Mouse (Mus musculus) heart, postnatal 10 days (tissue): ENCODE results near the gene Ptprg. TPM values are rescaled to one million over a fixed set of nuclear protein-coding genes. Genes with fewer than 3 reads are reported as not detected.
A peak's percentile ranks its signal among the peaks of the same experiment; 100 is the strongest.

Experiments used
- DNase-seq, 2 experiments: peaks; one replicate each; pipeline ENCODE4 v3.0.0; 2021
- intact Hi-C: fragments of 180-260 bp; cut with DNase I; formaldehyde crosslinking; loops from one replicate; pipeline ENCODE4 v1.15.1; 2025
- total RNA-seq, 2 experiments: library from RNA; stranded (reverse); gene quantifications; 2 replicates each; pipeline ENCODE4 v1.2.3; 2021

The Ptprg gene
- total RNA-seq, 2 experiments from 2014 or later, result 79.8 to 89.9 TPM

DNA sequence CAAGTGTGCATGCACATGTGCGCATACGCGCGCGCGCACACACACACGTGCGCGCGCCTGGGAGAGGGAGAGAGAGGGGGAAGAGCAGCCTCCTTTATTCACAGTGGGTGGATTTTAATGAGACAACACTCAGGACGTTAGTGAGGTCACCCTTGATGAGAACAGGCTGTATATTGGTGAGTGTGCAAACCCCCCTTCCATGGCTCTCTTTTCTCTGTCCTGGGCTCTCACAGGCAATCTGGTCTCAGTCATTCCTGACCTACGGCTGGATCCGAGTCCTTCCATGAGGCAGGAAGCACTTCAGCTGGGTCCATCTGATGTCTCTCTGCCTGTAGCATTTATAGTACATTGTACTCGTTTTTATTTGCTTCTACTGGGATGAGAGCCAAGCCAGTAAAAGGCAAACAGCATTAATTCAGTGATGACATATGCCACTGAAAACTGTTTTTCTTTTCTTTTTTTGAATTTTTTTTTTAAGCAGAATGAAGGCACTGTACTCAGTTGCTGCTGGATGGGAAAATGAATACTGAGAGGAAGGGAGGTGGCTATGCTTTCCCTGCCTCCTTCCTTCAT is 608.5 kb downstream of the Ptprg start:
- peak in 1 of 2 experiments; percentile 20 for DNase-seq
- intact Hi-C loops, result no loop called here

DNA sequence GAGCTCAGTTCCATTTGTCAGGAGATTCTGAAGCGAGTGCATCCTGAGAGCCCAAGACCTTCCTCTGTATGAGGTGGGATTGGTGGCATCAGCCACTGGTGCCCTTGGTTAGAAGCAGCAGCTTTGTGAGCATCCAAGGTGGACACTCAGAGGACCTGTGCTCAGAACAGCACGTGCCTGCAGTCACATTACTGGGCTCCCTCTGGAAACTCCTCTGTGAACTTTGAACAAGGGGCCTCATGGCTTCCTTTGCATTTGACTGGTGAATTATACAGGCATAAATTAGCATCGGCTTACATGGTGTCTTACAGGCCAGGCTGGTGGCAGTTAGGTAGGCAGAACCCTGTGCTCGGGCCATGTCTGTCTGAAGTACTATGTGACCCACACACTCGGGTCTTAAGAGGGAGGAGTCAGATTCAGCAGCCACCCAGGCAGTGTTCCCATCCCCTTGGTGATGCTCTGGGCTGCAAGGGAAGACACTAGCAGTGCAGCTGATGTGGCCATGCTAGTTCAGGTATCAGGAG is 609.1 kb downstream of the Ptprg start:
- intact Hi-C loops, result no loop called here
- DNase-seq, result no peak

DNA sequence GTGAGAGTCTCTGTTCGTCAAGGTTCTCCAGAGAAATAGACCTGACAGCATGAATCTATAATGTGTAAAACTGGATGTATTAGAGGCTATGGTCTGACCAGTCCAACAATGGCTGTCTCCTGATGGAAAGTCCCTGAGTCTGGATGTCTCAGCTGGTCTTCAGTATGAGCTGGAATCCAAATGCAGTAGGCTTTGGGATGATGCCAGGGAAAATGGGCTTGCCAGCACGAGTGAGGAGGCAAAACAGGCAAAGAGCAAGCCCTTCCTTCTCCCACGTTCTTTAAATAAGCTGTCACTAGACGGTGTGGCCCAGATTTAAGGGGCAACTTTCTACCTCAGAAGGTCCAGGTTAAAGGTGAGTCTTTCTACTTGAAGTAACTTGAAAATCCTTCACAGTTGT is 609.9 kb downstream of the Ptprg start:
- DNase-seq, result peak; percentile 20 to 25
- intact Hi-C loops, result no loop called here

DNA sequence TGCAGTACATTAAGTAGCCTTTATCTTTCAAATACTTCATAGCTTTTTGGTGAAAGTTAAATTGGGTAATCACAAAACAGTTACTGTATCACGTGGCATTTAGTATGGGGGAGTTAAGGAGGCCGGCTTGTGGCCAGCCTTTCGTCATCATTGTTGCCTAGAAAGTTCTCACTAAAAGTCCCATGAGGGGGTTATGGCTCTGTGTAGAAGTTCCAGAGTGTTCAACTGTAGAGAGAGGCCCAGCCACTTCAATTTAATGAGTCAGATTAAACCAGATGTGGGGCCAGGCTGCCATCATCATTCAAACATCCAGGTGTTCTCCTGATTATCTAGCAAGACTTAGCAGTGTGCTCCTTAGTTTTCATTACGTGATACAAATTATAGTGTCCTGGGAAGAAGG is 613.9 kb downstream of the Ptprg start:
- peak; percentile 18 for DNase-seq
- intact Hi-C loops, result no loop called here

DNA sequence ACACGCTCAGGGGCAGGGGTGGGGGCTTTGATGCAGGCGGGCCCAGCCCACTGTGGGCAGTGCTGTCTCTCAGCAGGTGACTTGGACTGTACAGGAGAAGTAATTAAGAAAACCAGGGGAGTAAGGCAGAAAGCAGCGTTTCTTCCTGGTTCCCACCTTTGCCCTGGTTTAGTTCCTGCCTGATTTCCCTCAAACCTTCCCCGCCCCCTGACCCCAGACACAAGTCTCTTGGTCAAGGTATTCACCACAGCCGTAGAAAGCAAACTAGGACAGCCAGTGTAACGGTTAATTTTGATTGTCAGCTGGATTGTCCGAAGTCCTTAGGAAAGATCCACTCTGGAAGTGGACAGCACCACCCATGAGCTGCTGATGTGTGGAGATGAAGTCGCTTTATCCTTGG is 614.3 kb downstream of the Ptprg start:
- intact Hi-C loops, result no loop called here

DNA sequence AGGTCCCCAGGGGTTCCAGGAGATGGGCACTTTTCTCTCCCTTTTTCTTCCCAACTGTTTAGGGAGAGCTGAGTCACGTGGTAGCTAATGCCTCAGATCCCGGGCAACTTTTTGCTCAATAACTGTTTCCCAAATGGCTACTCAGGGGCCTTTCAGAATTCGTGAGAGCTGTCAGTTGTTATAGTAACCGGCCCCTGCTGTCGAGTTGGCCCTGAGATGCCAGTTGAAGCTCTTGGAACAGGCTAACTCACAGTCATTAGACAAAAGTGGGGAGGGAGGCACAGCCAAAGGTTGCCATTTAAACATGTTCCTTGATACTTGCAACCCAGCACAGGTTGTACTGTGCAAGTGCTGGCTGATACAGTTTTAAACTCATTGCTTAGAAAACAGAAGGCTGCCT is 624.1 kb downstream of the Ptprg start:
- no peak for DNase-seq
- intact Hi-C loops, result no loop called here

More for the DNA sequence above, 614.3 kb downstream of the Ptprg start:
- no peak for DNase-seq

DNA sequence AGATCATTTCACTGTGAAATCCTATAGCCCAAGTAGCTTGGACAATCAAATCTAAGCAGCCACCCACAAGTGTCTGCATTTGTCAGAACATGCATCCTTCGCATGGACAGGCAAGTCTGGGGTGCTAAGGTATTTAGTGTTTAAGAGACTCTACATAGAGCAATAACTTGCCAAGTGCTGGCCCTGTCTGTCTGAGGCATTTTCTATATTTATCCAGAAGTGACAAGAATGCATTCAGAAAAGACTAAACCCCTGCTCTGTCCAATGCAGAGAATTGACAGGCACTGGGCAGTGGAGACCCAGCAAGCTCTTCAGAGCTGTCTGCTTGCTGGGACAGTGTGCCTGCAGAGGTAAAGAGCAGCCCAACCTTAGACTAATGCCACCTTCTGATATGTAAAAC is 625.3 kb downstream of the Ptprg start:
- intact Hi-C loops, result no loop called here

DNA sequence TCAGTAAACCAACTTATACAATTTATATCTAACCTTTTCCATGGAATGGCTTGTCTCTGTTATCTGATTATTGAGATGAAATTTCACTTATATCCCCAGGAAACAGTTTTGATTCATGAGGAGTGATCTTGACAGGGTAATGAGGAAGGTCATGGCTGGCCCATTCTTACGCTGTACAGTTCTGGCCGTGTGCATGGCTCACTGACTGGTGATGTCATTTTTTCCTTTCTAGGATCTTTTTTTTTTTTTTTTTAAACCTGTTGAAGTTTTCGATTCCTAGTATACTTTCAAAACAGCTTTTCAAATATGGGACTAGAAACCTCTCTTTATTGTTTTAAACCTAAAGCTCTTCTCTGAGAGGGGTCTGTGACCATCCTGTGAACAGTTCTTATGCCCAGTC is 626.8 kb downstream of the Ptprg start:
- DNase-seq, result no peak
- intact Hi-C loops, result no loop called here

More for the DNA sequence above, 625.3 kb downstream of the Ptprg start:
- DNase-seq, result no peak

DNA sequence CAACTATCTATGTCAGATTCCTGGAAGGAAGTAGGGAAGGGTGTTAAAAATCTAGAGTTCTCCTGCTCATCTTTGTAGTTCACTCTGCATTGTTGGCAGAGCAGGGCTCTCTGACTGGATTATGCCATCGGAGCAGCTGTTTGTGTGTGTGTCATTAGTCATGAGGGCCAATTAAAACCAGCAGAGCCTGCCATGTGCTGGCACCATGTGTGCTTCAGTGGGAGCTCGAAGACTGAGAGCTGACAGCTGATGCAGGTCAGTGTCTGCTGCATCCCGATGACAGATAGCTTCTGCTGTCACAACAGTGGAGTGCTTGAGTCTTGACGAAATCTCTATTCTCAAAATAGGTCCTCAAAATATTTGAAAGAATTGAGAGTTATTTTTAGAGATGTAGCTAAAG is 631.7 kb downstream of the Ptprg start:
- intact Hi-C loops, result no loop called here
- DNase-seq, result no peak

DNA sequence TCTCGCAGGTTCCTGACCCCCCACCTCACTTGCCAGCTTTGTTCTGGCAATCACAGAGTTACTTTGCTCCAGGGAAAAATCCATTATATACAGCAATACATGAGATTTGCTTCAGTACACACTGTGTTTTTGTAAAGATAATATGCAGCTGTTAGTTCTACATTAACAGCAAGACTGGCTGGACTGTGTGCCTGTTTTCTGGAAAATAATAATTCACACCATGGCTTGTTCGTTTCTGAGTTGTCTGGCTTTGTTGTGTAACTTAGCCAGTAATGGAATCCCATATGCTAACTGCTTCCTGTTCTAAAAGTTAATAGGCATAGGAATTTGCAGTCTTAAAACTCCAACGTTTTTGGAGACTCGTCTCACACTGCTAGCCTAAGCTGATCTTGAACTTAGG is 635.0 kb downstream of the Ptprg start:
- DNase-seq, result no peak
- intact Hi-C loops, result no loop called here

DNA sequence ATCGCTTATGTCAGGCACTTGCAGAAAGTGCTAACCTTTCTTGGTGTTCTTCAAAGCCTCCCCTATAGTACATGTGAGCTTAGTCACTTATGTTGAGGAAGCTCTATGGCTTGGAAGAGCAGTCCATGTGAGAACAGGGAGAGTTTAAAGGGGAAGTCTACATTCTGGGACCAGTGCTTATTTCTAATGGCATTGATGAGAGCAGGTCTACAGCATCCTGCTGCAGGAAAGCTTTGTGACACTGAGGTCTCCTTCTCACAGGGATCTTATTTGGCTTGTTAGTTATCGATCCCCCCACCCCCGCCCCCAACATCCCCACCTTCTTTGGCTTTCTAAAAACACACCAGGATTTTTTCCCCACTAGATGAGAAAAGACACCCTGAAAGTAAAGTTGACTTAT is 635.9 kb downstream of the Ptprg start:
- intact Hi-C loops, result no loop called here
- no peak for DNase-seq

DNA sequence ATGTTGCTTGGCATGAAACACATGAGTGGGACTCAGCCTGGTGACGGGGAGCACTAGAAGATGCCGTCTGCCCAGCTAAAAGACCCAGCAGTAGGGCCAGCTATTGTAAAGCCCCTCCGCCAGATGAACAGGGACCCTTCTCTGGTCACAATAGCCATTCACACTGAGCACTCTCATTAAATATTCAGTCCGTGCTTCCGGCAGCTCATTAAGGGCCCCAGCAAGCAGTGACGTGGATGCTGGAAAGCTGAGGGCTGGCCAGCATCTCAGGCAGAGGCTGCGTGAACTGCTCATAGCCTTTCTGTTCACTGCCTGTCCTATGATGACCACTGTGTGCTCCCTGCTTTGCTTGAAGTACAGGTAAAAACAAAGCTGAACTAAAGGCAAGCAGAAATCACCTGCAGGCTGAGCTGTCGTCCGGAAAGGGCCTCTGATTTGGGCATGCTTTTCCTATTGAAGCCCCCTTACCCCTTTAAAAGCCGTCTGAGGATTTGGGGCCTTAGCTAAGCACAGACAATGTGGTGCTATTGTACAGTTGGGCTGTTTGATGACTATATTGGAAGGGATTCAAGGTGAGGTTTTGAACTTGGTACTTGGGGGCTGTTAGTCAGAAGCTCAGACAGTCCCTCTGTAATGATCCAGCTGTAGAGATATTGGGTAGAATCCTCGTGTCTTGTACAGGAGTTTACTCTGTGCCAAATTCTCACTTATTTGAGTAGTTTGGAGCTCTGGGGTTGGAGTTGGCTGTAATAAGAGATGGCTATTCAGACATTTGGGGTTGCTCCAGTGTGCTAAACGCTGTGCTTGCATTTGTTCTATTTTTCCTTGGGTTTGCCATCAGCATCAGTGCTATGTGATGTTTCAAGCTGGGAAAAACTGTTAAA is 636.6 kb downstream of the Ptprg start:
- intact Hi-C loops, result no loop called here
- DNase-seq, result no peak

DNA sequence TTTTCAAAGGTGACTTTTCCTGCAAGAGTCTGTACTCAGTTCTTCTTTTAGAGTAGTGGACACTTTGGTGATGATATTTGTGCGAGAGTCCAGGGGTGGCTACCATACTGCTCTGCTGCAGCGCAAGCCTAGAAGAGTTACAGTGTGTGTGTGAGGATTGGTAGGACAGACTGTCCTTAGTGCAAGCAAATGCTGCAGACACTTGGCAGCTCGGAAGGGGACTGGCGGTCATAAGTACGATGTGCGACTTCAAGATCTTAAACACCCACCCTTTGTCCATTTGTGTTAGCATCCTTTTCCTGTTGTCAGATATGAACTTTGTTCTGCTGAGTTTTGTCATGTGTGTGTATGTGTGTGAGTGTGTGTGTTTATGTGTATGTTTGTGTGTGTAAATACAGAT is 637.7 kb downstream of the Ptprg start:
- no peak for DNase-seq
- intact Hi-C loops, result no loop called here

DNA sequence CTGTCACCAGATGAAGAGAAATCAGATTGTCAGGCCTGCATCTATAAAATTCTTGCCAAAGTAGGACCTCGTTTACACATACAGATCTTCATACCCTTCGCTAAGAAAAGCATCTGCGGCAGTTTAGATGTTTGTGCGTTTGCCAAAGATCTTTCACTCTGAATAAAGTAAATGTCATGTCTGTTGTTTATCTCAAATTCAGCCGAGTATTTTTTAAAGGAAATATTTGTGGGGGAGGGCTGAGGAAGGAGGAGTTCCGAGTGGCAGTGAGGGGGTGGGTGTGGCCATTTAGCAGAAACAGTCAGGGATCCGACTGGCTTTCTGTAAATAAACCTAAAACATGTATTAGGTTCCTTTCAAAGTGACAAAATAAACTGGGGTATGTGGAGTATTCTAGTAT is 645.4 kb downstream of the Ptprg start:
- intact Hi-C loops, result no loop called here
- peak in 1 of 2 experiments; percentile 4 for DNase-seq

DNA sequence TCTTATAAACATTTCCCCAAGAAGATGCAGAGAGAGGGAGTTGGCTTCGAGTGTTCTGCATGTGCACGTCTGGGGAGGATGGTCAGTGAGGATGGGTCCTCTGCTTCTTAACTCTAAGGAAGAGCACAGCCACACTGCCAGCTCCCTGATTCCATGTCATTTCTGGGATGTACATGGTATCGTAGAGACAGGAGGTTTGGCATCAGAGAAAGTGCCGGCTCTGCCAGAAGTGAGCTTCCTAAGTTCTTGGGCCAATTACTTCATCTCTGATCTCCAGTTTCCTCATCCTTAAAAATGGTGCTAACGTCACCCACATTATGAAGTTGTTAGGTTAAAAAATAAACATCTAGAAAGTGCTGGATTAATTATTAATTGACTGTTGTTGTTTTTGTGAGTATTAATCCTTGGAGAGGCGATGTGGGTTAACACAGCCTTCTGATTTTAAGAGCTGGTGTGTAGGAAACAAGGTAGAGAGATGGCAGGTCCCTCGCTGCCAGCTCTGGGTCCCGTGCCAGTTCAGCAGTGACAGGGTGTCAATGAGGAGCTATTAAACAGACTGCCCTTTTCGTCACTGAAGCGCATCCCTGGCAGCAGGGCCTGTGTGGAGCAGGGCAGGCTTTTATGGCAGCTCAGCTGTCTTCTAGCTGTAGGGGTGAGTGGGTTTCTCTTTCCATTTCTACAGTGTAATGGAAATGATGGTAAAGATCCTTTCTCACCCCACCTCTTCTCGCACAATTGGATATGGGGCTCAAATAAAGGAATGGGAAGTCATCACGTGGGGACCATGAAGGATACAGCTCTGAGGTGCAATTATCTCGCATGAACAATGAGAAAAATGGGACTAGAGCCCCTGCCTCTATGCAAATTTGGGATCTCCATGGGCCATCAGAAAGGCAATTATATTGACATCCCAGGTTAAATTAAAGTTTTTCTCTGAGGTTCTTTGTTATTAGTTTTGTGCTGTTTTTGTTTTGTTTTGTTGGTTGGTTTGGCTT is 646.9 kb downstream of the Ptprg start:
- intact Hi-C loops, result no loop called here
- DNase-seq, result peak in 1 of 2 experiments; percentile 34

DNA sequence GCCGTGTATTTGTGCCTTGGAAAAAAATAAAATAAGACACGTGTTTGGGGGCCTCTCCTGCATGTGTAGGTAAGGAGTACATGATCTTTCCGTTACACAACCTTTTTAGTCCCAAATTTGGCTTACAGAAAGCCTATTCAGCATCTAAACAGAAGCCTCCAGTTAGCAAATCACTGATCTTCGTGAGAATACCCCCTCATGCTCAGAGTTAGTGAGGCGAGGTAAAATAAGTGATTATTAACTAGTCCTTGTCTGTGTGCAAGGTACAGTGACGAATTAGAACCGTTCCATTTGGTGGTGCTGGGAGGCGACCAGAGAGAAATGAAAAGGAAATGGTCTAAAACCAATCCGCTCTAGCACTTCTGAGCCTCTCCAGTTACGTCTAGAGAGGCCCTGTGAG is 648.9 kb downstream of the Ptprg start:
- no peak for DNase-seq
- intact Hi-C loops, result no loop called here

DNA sequence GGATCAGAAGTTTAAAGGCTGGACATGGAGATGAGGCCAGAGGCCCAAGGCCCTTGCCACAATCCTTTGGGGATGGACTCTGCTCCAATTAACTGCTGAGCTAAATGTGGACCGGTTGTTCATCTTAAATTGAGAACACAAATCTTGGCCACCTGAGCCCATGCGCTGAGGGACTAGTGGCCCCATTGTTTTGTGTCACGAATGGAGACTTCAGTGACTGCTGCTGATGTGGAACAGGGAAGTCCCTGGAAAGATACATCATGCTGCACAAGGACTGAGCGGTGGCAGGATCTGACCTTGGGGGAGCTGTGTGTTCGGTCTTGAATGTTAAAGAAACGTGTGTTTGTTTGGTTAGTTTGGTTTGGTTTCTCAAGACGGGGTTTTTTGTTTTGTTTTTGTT is 649.7 kb downstream of the Ptprg start:
- intact Hi-C loops, result no loop called here
- DNase-seq, result no peak

DNA sequence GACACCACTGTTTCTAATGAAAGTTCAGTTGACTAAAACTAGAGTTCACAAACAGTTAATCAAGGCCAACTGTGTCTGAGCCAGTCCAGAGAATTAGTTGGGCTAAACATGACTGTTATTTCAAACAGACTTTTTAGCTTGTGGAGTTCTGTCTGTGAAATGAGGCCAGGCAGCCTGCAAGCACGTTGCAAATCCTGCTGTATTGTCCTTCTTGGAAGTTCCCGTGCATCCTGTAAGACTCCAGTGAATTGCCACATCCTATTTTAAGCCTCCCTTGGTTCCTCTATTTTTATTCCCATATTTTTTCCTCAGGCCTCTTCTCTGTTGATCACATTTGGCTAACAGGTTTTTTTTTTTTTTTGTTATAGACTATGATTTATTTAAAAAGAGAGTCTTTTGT is 652.8 kb downstream of the Ptprg start:
- intact Hi-C loops, result no loop called here

DNA sequence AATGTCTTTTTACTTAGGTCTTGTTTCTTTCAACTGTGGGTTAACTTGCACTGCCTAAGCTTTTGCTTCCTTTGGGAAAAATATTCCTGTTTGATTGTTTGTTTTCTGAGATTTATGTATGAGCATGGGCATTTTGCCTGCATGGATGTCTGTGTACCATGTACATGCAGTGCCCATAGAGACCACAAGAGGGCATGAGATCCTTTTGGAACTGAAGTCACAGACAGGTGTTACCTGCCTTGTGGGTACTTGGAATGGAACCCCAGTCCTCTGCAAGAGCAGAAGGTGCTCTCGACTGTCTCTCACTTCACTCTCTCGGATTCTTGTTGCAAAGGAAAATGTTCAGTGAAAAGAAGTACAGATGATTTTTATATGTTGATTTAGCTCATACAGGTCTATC is 655.2 kb downstream of the Ptprg start:
- intact Hi-C loops, result no loop called here
- DNase-seq, result peak; percentile 15 to 26

More for the DNA sequence above, 652.8 kb downstream of the Ptprg start:
- DNase-seq, result no peak

DNA sequence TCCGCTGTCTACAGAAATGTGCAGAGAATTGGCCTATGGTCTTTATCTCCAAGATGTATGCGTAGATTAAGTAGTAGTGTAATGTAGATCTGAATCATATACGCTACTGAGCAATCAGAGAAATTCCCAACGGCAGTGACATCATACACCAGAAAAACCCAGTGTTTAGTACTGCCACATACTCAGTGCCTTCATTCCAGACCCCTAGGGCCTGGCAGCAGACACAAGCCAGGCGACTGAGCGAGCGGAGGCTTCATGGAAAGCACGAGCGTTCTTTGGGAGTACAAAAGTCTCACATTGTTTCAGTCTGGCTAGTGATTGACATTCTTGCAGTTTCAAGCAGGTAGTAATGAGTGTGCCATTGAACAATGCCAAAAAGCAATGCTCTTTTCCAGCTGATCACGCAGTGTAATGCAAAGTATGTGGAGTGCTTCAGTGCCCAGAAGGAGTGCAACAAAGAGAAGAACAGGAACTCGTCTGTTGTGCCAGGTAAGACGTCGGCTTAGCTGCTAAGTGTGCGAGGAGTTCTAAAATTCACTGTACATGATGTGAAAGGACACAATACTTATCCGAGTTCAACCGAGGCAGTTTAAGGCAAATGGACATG is 665.3 kb downstream of the Ptprg start:
- intact Hi-C loops, result no loop called here
- no peak for DNase-seq
